Mouse (Mus musculus) thymus, adult 2 months (tissue): ENCODE results near the gene Faap100.

Experiments used
- CTCF ChIP-seq: fragments of 200-500 bp; IDR thresholded peaks from 2 replicates; pipeline ENCODE4 v1.5.1; 2012; ENCODE audit warnings: mild to moderate bottlenecking, control low read depth, low read length, moderate library complexity, borderline replicate concordance; ENCODE audit not compliant: control insufficient read depth, poor library complexity, insufficient read depth; ENCODE audit errors: extremely low read depth
- POLR2A ChIP-seq: fragments of 200-500 bp; IDR thresholded peaks from 2 replicates; pipeline ENCODE4 v1.6.1; 2012; ENCODE audit warnings: mild to moderate bottlenecking, low read length, control low read depth, moderate library complexity; ENCODE audit not compliant: control insufficient read depth, poor library complexity, insufficient read depth; ENCODE audit errors: extremely low read depth

DNA sequence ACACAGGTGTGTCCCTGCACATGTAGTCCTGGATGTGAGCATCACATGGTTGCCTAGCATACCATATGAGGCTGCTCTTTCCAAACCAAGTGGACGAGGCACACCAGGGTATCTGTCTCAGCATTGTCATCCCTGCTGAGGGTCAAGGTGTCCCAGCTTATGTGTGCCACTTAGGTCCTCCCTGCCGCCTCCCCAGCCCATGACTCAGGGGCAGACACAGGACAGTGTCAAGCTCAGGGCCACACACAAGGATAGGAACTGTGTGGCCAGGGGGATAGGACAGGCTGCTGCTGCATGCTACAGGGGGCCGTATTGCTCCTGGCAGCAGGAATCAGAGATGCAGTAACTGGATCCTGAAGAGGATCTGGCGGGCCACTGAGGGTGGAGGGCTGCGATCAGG is 17.8 kb downstream of the Faap100 start:
- TF ChIP-seq CTCF = no peak
- no peak for TF ChIP-seq POLR2A
